Mouse (Mus musculus): Measurements from ENCODE around the gene Gm20532. TPM values are rescaled to one million over a fixed set of nuclear protein-coding genes. Genes with fewer than 3 reads are reported as not detected.

The Gm20532 gene
- polyA plus RNA-seq, 1 experiment: not detected

DNA sequence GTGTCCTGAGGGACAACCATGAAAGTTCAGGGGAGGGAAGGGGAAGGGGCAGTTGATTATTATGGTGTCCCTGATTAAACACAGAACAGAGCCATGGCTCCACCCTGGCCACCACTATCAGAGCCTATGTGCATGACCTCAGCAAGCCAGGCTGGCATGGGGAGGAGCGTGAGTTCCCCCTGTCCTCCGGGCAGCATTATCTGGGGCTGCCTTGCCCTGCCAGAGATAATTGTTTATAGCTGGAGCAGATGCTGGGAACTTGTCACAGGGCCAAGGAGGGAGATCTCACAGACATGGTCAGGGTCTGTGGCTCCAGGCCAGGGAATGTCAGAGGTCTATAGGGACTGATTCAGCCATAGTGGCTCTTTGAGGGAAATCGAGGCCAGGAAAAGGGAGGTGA lies 35.7 kb upstream of the Gm20532 start:
- Histone ChIP-seq H3K27me3 (replicated peaks) (peaks cover 81% of the 10 kb centered on the region), H3K36me3 (replicated peaks; ENCODE audit: low read length) (no peaks in the 10 kb centered on the region), H3K4me1 (peaks cover 76% of the 10 kb centered on the region), H3K9me3 (no peaks in the 10 kb centered on the region), H3K4me3 (replicated peaks) (peak overlapping the region; percentile 24)
- TF ChIP-seq FLI1 (IDR thresholded peaks at IDR 0.05; ENCODE audit: low read length) (no peak), GATA1 (IDR thresholded peaks at IDR 0.05; ENCODE audit: borderline replicate concordance, low read length) (no peak)

DNA sequence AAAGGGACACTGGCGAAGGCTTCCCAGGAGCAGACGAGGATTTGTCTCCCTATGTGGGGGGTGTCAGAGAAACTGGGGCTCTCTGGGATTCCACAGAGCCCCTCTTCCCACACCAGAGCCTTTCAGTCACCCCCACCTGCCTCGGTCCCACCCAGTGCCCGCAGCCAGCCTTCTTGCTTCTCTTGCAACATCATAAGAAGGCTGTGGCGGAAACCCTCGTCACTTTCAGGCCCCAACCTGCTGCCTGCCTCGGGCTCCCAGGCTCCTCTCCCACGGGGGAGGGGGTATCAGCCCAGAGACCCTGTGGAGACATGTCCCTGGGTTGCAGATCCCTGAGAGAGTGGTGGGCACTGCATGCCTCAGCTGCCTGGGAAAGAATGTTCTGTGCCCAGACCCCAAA lies 35.0 kb upstream of the Gm20532 start:
- no peaks in the 10 kb centered on the region for H3K36me3 ChIP-seq (replicated peaks; ENCODE audit: low read length)
- no peaks in the 10 kb centered on the region for H3K9me3 ChIP-seq
- peak overlapping the region; percentile 51 for H3K4me3 ChIP-seq (replicated peaks)
- peaks cover 81% of the 10 kb centered on the region for H3K4me1 ChIP-seq
- H3K27me3 ChIP-seq (replicated peaks): peaks cover 83% of the 10 kb centered on the region
- TF ChIP-seq FLI1 (IDR thresholded peaks at IDR 0.05; ENCODE audit: low read length): no peak
- TF ChIP-seq GATA1 (IDR thresholded peaks at IDR 0.05; ENCODE audit: borderline replicate concordance, low read length): no peak

DNA sequence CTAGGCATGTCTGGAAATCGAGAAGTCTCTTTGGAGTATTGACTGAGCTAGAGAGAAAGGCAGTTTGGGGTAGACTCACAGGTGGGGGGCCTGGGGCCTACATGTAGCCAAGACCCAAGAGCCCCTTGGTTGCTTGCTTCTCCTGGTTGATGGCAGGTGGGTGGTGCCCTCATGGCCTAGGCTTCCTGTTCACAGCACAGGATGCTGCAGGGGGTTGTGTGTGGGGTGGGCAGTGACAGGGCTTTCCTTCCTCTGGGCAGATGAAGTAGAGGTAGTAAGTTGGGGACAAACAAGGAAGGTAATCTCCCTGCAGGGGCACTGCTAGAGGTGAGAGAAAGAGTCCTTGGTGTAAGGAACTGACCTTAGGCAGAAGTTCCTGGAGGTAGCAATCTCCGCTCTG lies 34.4 kb upstream of the Gm20532 start:
- H3K36me3 ChIP-seq (replicated peaks; ENCODE audit: low read length): no peaks in the 10 kb centered on the region
- no peak overlapping the region for H3K4me3 ChIP-seq (replicated peaks)
- H3K27me3 ChIP-seq (replicated peaks): peaks cover 82% of the 10 kb centered on the region
- no peak for TF ChIP-seq FLI1 (IDR thresholded peaks at IDR 0.05; ENCODE audit: low read length)
- TF ChIP-seq GATA1 (IDR thresholded peaks at IDR 0.05; ENCODE audit: borderline replicate concordance, low read length): no peak
- no peaks in the 10 kb centered on the region for H3K9me3 ChIP-seq
- H3K4me1 ChIP-seq: peaks cover 84% of the 10 kb centered on the region

DNA sequence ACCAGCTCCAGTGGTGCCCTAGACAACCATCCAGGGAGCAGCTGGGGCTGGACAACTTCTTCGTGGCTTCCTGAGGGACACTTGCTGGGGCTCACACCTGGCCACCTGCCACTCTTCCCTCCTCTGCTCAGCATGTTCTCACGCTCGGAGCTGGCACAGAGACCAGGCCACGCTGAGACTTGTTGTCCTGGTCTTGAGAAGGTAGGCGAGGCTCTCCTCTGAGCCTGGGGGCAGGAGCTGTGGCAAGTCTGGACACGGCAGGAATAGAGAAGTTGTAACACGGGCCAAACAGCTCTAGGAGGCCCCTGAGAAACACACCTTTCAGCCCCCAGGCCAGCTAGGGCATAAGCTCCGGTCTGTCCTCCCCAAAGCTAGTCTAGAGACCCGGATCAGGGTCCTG lies 32.5 kb upstream of the Gm20532 start:
- peaks cover 72% of the 10 kb centered on the region for H3K27me3 ChIP-seq (replicated peaks)
- H3K4me3 ChIP-seq (replicated peaks): no peak overlapping the region
- peaks cover 75% of the 10 kb centered on the region for H3K4me1 ChIP-seq
- no peaks in the 10 kb centered on the region for H3K36me3 ChIP-seq (replicated peaks; ENCODE audit: low read length)
- TF ChIP-seq FLI1 (IDR thresholded peaks at IDR 0.05; ENCODE audit: low read length) (no peak), GATA1 (IDR thresholded peaks at IDR 0.05; ENCODE audit: borderline replicate concordance, low read length) (no peak)
- no peaks in the 10 kb centered on the region for H3K9me3 ChIP-seq

DNA sequence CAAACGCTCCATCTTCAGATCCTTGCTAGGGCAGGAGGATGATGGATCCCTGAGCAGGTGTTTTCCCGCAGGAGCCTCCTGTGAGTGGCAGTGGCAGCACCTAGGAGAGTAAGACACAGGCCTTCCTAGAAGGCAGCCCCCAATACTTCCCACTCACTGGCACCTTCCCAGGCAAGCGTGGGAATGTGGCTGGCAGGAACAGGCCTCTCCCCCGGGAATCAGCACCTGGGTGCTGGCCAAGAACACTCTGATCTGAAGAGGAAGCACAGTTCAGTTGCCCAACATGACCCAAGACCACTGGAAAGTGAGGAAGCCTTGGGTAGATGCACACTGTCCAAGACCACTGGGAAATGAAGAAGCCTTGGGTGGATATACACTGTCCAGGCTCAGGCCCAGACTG lies 31.4 kb upstream of the Gm20532 start:
- no peaks in the 10 kb centered on the region for H3K36me3 ChIP-seq (replicated peaks; ENCODE audit: low read length)
- peaks cover 66% of the 10 kb centered on the region for H3K27me3 ChIP-seq (replicated peaks)
- no peaks in the 10 kb centered on the region for H3K9me3 ChIP-seq
- no peak for TF ChIP-seq GATA1 (IDR thresholded peaks at IDR 0.05; ENCODE audit: borderline replicate concordance, low read length)
- TF ChIP-seq FLI1 (IDR thresholded peaks at IDR 0.05; ENCODE audit: low read length): no peak
- peaks cover 69% of the 10 kb centered on the region for H3K4me1 ChIP-seq
- no peak overlapping the region for H3K4me3 ChIP-seq (replicated peaks)

DNA sequence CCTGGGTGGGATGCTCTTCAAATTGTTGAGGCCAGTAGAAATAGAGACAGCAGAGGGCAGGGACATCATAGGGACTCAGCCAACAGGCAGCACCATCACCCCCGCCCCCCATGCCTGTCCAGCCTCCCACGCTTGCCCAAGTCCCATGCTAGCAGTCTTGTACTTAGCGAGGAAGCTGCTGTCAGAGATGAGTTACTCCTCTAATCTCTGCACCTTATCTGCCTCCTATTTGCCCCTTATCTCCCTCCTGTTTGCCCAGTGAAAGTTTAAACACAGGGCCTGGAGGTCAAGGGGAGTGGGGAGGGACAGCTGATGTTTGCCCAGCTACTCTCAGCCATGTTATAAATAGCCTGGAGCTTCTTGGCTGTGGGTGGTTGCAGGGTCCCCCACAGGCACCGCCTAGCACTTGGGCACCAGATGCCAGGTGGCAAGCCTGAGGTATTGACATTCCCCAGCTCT lies 29.9 kb upstream of the Gm20532 start:
- Histone ChIP-seq H3K4me1 (peaks cover 67% of the 10 kb centered on the region), H3K4me3 (replicated peaks) (no peak overlapping the region), H3K36me3 (replicated peaks; ENCODE audit: low read length) (no peaks in the 10 kb centered on the region), H3K27me3 (replicated peaks) (peaks cover 70% of the 10 kb centered on the region), H3K9me3 (no peaks in the 10 kb centered on the region)
- TF ChIP-seq FLI1 (IDR thresholded peaks at IDR 0.05; ENCODE audit: low read length) (no peak), GATA1 (IDR thresholded peaks at IDR 0.05; ENCODE audit: borderline replicate concordance, low read length) (no peak)

DNA sequence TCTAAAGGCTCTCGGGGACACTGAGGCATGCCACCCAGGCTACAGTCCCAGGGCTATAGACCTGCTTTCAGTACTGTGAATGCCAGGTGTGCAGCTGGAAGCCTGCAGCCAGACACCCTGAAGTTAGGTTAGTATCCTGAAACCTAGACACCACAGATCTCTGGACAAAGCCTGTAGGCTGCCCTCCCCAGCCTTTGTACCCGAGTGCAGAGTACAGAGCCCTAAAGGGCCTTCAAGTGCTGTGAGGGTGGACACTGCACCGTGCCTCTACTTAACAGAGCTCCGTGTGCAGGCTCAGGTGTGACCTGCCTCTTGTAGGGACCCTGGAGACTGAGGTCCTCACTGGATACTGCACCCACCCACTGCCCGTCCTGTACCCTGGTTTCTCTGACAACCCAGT lies 25.9 kb upstream of the Gm20532 start:
- Histone ChIP-seq H3K27me3 (replicated peaks) (peaks cover 52% of the 10 kb centered on the region), H3K9me3 (no peaks in the 10 kb centered on the region), H3K4me3 (replicated peaks) (no peak overlapping the region), H3K36me3 (replicated peaks; ENCODE audit: low read length) (no peaks in the 10 kb centered on the region), H3K4me1 (peaks cover 45% of the 10 kb centered on the region)
- TF ChIP-seq FLI1 (IDR thresholded peaks at IDR 0.05; ENCODE audit: low read length): no peak
- no peak for TF ChIP-seq GATA1 (IDR thresholded peaks at IDR 0.05; ENCODE audit: borderline replicate concordance, low read length)

DNA sequence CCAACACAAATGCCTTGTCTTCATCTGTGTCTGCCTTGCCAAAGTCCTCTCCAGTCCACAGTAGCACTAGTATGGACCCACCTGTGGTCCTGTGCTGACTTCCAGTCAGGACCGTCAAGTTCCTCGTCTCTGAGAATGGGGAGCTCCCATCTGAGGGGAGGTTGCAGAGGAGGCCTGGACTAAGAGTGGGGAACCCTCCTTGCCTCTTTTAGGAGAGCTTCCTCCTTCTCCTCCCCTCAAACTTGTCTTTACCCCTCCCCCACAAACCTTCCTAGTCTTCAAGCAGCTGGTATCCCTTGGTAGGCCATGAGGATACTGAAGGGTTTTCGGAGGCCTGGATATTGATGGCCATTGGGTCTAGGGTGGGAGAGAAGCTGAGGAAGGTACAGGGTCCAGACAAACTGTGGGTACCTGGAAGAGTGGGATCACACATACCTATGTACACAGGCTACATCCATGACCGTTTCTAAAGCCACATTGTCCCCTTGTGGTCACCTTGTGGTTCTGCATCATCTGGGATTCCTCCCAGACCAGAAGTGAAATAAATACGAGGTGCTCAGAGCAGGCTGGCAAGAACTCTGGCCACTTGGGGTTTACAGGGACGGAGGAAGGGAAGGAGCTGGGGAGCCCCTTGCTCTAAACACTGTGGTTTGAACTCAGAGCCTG lies 25.0 kb upstream of the Gm20532 start:
- Histone ChIP-seq H3K27me3 (replicated peaks) (peaks cover 43% of the 10 kb centered on the region), H3K9me3 (no peaks in the 10 kb centered on the region), H3K36me3 (replicated peaks; ENCODE audit: low read length) (no peaks in the 10 kb centered on the region), H3K4me1 (peaks cover 43% of the 10 kb centered on the region), H3K4me3 (replicated peaks) (no peak overlapping the region)
- TF ChIP-seq GATA1 (IDR thresholded peaks at IDR 0.05; ENCODE audit: borderline replicate concordance, low read length) (no peak), FLI1 (IDR thresholded peaks at IDR 0.05; ENCODE audit: low read length) (no peak)

DNA sequence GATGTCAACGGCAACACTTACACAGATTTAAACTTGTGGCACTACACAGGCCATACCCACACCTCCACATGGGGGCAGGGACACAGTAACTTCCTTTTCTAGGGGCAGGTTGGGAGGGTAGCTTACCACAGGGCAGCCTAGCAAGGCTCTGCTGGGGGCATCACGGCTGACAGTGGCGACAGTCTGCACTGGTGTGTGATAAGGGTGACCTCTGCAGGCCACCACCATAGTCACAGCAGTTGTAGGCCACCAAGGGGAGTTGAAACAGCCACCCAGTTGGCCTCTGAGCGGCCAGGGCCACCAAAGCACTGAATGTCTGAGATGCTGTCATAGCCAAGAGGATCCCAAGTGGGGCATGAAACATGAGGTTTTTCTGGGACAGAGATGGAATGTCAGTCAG lies 20.2 kb upstream of the Gm20532 start:
- TF ChIP-seq GATA1 (IDR thresholded peaks at IDR 0.05; ENCODE audit: borderline replicate concordance, low read length) (no peak), FLI1 (IDR thresholded peaks at IDR 0.05; ENCODE audit: low read length) (no peak)
- H3K4me3 ChIP-seq (replicated peaks): peak overlapping the region; percentile 74
- H3K4me1 ChIP-seq: peaks cover 60% of the 10 kb centered on the region
- H3K36me3 ChIP-seq (replicated peaks; ENCODE audit: low read length): no peaks in the 10 kb centered on the region
- H3K9me3 ChIP-seq: no peaks in the 10 kb centered on the region
- peaks cover 14% of the 10 kb centered on the region for H3K27me3 ChIP-seq (replicated peaks)

DNA sequence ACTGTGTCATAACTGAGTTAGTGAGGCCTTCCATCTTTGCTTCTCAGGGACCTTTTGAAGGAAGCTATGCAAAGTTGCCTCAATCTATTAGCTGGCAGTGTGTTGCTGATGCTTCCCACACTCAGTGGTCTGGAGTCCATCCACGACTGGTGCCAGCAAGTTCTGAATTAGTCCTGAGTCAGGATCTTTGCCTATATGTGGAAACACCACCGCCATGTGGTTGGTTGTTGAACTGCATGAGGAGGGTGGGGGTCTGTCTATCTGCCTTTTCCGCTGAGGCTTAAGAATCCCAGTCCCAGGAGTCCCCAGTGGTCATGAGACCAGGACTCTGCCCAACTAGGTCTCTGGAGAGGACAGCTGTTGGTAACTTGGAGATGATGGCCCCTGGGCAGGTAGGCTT lies 16.4 kb upstream of the Gm20532 start:
- Histone ChIP-seq H3K9me3 (no peaks in the 10 kb centered on the region), H3K4me3 (replicated peaks) (peak overlapping the region; percentile 28), H3K4me1 (peaks cover 79% of the 10 kb centered on the region), H3K36me3 (replicated peaks; ENCODE audit: low read length) (no peaks in the 10 kb centered on the region), H3K27me3 (replicated peaks) (no peaks in the 10 kb centered on the region)
- TF ChIP-seq FLI1 (IDR thresholded peaks at IDR 0.05; ENCODE audit: low read length) (no peak), GATA1 (IDR thresholded peaks at IDR 0.05; ENCODE audit: borderline replicate concordance, low read length) (no peak)

Measured in megakaryocyte, embryonic 14.5 days (primary cell).